Mouse (Mus musculus): ENCODE data around the gene Mpig6b. TPM values are rescaled to one million over a fixed set of nuclear protein-coding genes. Genes with fewer than 3 reads are reported as not detected.
A peak's percentile ranks its signal among the peaks of the same experiment; 100 is the strongest.

The Mpig6b gene
- polyA plus RNA-seq, 1 experiment from 2014 or later, result not detected

DNA sequence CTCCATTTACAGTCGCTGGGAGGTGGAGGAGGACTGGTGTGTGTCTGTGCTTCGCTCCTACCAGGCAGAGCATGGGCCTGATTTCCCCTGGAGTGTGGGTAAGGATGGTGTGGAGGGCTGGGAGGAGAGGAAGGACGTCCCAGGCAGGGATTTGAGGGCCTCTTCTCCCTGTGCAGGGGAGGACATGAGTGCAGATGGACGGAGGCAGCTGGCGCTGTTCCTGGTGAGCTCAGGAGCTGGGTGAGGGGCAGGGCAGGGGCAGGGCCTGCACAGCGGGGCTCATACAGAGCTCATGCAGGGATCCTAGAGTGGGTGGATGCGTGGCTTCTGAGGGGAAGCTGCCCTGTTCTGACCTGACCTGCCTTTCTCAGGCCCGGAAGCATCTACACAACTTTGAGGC is 36.3 kb upstream of the Mpig6b start:
- H3K27ac ChIP-seq (ENCODE audit: low read length), result no peak overlapping the region
- H3K36me3 ChIP-seq (ENCODE audit: control insufficient read depth, insufficient read depth), result peaks cover 20% of the 10 kb centered on the region
- H3K9me3 ChIP-seq (ENCODE audit: control insufficient read depth, low read length), result no peaks in the 10 kb centered on the region
- no peaks in the 10 kb centered on the region for H3K27me3 ChIP-seq (replicated peaks; ENCODE audit: control insufficient read depth, insufficient read depth, low read length)
- H3K4me2 ChIP-seq (ENCODE audit: low read length), result no peak overlapping the region
- H3K4me3 ChIP-seq (replicated peaks; ENCODE audit: low read length), result no peak overlapping the region
- 84% methylated on average over 8 of the region's 8 CpGs for WGBS
- no peaks in the 10 kb centered on the region for H3K4me1 ChIP-seq (replicated peaks; ENCODE audit: control insufficient read depth, insufficient read depth, low read length)
- no peak overlapping the region for H3K9ac ChIP-seq (replicated peaks; ENCODE audit: low read depth, low read length)
- ATAC-seq, result no peak

DNA sequence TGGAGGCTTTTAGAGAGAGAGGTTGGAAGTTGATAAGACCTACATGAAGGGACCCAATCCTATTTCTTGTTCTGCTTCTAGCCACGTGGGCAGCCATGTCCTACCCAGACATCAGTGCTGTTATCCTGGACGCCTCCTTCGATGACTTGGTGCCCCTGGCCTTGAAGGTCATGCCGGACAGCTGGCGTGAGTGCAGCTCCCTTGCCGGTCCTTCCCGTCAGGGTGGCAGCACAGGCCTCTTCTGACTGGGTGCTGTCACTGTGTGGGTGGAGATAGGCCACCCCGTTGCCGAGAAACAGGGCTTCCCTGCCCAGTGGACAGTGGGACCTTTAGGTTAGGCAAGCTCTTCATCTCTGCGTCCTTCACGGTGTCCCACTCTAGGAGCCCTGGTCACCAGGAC is 35.2 kb upstream of the Mpig6b start:
- Histone ChIP-seq H3K27ac (ENCODE audit: low read length) (no peak overlapping the region), H3K4me2 (ENCODE audit: low read length) (no peak overlapping the region), H3K4me1 (replicated peaks; ENCODE audit: control insufficient read depth, insufficient read depth, low read length) (no peaks in the 10 kb centered on the region), H3K4me3 (replicated peaks; ENCODE audit: low read length) (no peak overlapping the region), H3K9me3 (ENCODE audit: control insufficient read depth, low read length) (no peaks in the 10 kb centered on the region), H3K27me3 (replicated peaks; ENCODE audit: control insufficient read depth, insufficient read depth, low read length) (no peaks in the 10 kb centered on the region), H3K9ac (replicated peaks; ENCODE audit: low read depth, low read length) (no peak overlapping the region), H3K36me3 (ENCODE audit: control insufficient read depth, insufficient read depth) (peaks cover 23% of the 10 kb centered on the region)
- 92% methylated on average over 11 of the region's 11 CpGs for WGBS
- no peak for ATAC-seq

DNA sequence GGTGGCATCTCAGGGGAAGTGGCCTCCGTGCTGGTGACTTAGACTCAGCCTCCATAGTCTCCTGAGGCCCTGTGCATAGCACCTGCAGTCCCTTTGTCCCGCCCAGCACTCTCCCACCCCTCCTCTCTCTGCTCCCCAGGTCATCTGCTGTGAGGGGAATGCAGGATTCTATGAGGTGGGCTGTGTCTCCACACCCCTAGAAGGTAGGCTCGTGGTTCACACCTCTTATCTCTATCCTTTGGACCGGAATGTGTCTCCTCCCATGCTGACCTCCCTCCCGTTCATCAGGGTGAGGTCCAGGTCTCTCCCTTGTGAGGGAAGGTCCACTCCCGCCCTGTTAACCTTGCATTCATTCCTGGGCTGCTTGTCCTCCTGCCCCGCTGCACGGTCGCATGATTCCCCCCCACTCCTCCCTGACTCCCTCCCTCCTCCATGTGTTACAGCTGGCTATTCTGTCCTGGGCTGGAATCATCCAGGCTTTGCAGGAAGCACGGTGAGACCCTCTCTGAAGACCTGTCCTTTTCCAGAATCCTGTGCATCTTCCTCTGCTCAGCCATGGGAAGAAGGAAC is 34.3 kb upstream of the Mpig6b start:
- no peaks in the 10 kb centered on the region for H3K9me3 ChIP-seq (ENCODE audit: control insufficient read depth, low read length)
- no peak for ATAC-seq
- H3K4me1 ChIP-seq (replicated peaks; ENCODE audit: control insufficient read depth, insufficient read depth, low read length), result no peaks in the 10 kb centered on the region
- WGBS, result 85% methylated on average over 10 of the region's 10 CpGs
- H3K27me3 ChIP-seq (replicated peaks; ENCODE audit: control insufficient read depth, insufficient read depth, low read length), result no peaks in the 10 kb centered on the region
- peaks cover 24% of the 10 kb centered on the region for H3K36me3 ChIP-seq (ENCODE audit: control insufficient read depth, insufficient read depth)
- H3K4me3 ChIP-seq (replicated peaks; ENCODE audit: low read length), result no peak overlapping the region
- no peak overlapping the region for H3K4me2 ChIP-seq (ENCODE audit: low read length)
- H3K27ac ChIP-seq (ENCODE audit: low read length), result no peak overlapping the region
- H3K9ac ChIP-seq (replicated peaks; ENCODE audit: low read depth, low read length), result no peak overlapping the region

DNA sequence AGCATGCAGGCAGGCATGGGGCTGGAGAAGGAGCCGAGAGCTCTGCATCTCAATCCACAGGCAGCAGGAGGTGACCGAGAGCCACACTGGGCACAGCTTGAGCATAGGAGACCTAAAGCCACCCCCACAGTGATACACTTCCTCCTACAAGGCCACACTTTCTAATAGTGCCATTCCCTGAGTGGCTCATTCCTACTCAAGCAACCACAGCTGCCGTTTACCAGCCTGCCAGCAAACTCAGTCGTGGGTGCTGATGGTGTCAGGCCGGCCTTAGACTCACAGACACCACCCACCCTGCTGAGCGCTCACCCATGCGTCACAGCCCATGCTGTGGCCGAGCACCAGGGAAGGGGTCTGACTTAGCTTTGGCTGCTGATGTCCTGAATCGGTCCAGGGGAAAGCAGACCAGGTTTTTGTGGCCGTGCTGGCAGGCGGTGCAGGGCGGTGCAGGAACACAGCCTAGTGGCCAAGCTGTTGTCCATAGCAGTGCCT is 31.2 kb upstream of the Mpig6b start:
- H3K4me2 ChIP-seq (ENCODE audit: low read length), result no peak overlapping the region
- no peak for ATAC-seq
- no peaks in the 10 kb centered on the region for H3K9me3 ChIP-seq (ENCODE audit: control insufficient read depth, low read length)
- peaks cover 17% of the 10 kb centered on the region for H3K36me3 ChIP-seq (ENCODE audit: control insufficient read depth, insufficient read depth)
- no peak overlapping the region for H3K27ac ChIP-seq (ENCODE audit: low read length)
- no peaks in the 10 kb centered on the region for H3K4me1 ChIP-seq (replicated peaks; ENCODE audit: control insufficient read depth, insufficient read depth, low read length)
- H3K9ac ChIP-seq (replicated peaks; ENCODE audit: low read depth, low read length), result no peak overlapping the region
- H3K27me3 ChIP-seq (replicated peaks; ENCODE audit: control insufficient read depth, insufficient read depth, low read length), result no peaks in the 10 kb centered on the region
- WGBS, result 77% methylated on average over 12 of the region's 12 CpGs
- H3K4me3 ChIP-seq (replicated peaks; ENCODE audit: low read length), result no peak overlapping the region

GRCm38 (mm10) chr17:35096597-35096996 is 30.6 kb upstream of the Mpig6b start:
- Histone ChIP-seq H3K27me3 (replicated peaks; ENCODE audit: control insufficient read depth, insufficient read depth, low read length) (no peaks in the 10 kb centered on the region), H3K36me3 (ENCODE audit: control insufficient read depth, insufficient read depth) (peaks cover 16% of the 10 kb centered on the region), H3K9me3 (ENCODE audit: control insufficient read depth, low read length) (no peaks in the 10 kb centered on the region), H3K4me1 (replicated peaks; ENCODE audit: control insufficient read depth, insufficient read depth, low read length) (no peaks in the 10 kb centered on the region), H3K27ac (ENCODE audit: low read length) (no peak overlapping the region), H3K9ac (replicated peaks; ENCODE audit: low read depth, low read length) (no peak overlapping the region), H3K4me2 (ENCODE audit: low read length) (no peak overlapping the region), H3K4me3 (replicated peaks; ENCODE audit: low read length) (no peak overlapping the region)
- no peak for ATAC-seq
- 81% methylated on average over 12 of the region's 12 CpGs for WGBS

GRCm38 (mm10) chr17:35094475-35095365 is 28.7 kb upstream of the Mpig6b start:
- Histone ChIP-seq H3K4me2 (ENCODE audit: low read length) (no peak overlapping the region), H3K36me3 (ENCODE audit: control insufficient read depth, insufficient read depth) (peaks cover 13% of the 10 kb centered on the region), H3K27ac (ENCODE audit: low read length) (no peak overlapping the region), H3K4me3 (replicated peaks; ENCODE audit: low read length) (no peak overlapping the region), H3K9me3 (ENCODE audit: control insufficient read depth, low read length) (no peaks in the 10 kb centered on the region), H3K4me1 (replicated peaks; ENCODE audit: control insufficient read depth, insufficient read depth, low read length) (peaks cover 12% of the 10 kb centered on the region), H3K27me3 (replicated peaks; ENCODE audit: control insufficient read depth, insufficient read depth, low read length) (no peaks in the 10 kb centered on the region), H3K9ac (replicated peaks; ENCODE audit: low read depth, low read length) (no peak overlapping the region)
- no peak for ATAC-seq
- 91% methylated on average over 15 of the region's 15 CpGs for WGBS

DNA sequence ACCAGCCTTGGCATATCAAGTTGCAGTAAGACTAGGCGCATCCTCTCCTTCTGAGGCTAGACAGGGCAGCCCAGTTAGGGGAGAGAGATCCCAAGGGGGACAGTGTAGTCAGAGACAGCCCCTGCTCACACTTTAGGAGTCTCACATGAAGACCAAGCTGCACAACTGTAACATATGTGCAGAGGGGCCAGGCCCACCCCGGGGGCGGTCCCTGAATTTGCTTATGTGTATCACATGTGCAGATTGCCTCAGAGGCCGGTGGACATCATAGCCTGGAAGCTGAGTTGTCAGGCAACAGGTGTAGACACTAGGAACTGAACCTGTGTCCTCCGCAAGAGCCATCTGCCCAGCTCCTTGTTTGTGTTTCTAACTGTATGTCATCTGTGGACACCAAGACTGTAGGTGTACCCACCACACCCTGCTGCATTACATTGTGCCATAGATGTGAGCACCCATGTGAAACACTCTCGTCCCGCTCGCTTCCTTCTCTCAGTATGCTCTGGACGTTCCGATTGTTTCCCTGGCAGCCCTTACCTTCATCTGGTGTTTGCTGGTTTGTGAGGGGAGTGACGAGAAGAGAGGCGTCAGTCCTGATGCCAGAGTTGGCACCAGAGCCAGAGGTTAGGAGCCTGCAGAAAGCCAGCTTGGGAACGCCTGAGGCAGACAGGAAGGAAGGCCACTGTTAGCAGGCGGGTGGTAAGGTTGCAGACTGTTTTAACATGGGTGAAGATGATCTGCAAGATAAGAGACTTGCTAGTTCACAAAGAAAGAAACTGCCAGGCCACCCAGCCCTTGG is 26.6 kb upstream of the Mpig6b start:
- Histone ChIP-seq H3K36me3 (ENCODE audit: control insufficient read depth, insufficient read depth) (peaks cover 13% of the 10 kb centered on the region), H3K27me3 (replicated peaks; ENCODE audit: control insufficient read depth, insufficient read depth, low read length) (no peaks in the 10 kb centered on the region), H3K4me3 (replicated peaks; ENCODE audit: low read length) (no peak overlapping the region), H3K27ac (ENCODE audit: low read length) (no peak overlapping the region), H3K4me2 (ENCODE audit: low read length) (no peak overlapping the region), H3K9me3 (ENCODE audit: control insufficient read depth, low read length) (no peaks in the 10 kb centered on the region), H3K4me1 (replicated peaks; ENCODE audit: control insufficient read depth, insufficient read depth, low read length) (peaks cover 13% of the 10 kb centered on the region), H3K9ac (replicated peaks; ENCODE audit: low read depth, low read length) (no peak overlapping the region)
- no peak for ATAC-seq
- WGBS, result 86% methylated on average over 14 of the region's 14 CpGs

GRCm38 (mm10) chr17:35090166-35090932 is 24.4 kb upstream of the Mpig6b start:
- ATAC-seq, result peak; percentile 13; the same call in 1 of the 2 replicates
- H3K4me2 ChIP-seq (ENCODE audit: low read length), result peak overlapping the region; percentile 66
- H3K9me3 ChIP-seq (ENCODE audit: control insufficient read depth, low read length), result no peaks in the 10 kb centered on the region
- peaks cover 7% of the 10 kb centered on the region; the same call in 1 of the 2 replicates for H3K36me3 ChIP-seq (ENCODE audit: control insufficient read depth, insufficient read depth)
- peak overlapping the region; percentile 92 for H3K9ac ChIP-seq (replicated peaks; ENCODE audit: low read depth, low read length)
- H3K27me3 ChIP-seq (replicated peaks; ENCODE audit: control insufficient read depth, insufficient read depth, low read length), result no peaks in the 10 kb centered on the region
- 48% methylated on average over 8 of the region's 8 CpGs for WGBS
- H3K4me1 ChIP-seq (replicated peaks; ENCODE audit: control insufficient read depth, insufficient read depth, low read length), result peaks cover 13% of the 10 kb centered on the region
- H3K27ac ChIP-seq (ENCODE audit: low read length), result peak overlapping the region; percentile 98
- peak overlapping the region; percentile 67 for H3K4me3 ChIP-seq (replicated peaks; ENCODE audit: low read length)

Measured in forebrain, embryonic 16.5 days (tissue).